Mouse (Mus musculus) hindbrain, embryonic 15.5 days (tissue): ENCODE data around the gene Mettl22. TPM values are rescaled to one million over a fixed set of nuclear protein-coding genes. Genes with fewer than 3 reads are reported as not detected.

Experiments used
- ATAC-seq: fragments of 200-750 bp; cut with Nextera tagmentation; 2 replicates; pipeline ENCODE4 v1.8.0; 2017; ENCODE audit warnings: low read depth, moderate number of reproducible peaks, moderate TSS enrichment; ENCODE audit not compliant: low FRiP score
- H3K27ac ChIP-seq: fragments of 300-500 bp; sonication (generic); replicated peaks from 2 replicates; pipeline ENCODE4 v1.5.1; 2015; ENCODE audit warnings: mild to moderate bottlenecking, inconsistent platforms
- H3K27me3 ChIP-seq: fragments of 300-500 bp; sonication (generic); 2 replicates; pipeline ENCODE4 v1.6.1; 2015; ENCODE audit warnings: control low read depth, inconsistent platforms
- H3K36me3 ChIP-seq: fragments of 300-500 bp; sonication (generic); 2 replicates; pipeline ENCODE4 v1.6.1; 2015; ENCODE audit warnings: control low read depth, inconsistent platforms
- H3K4me1 ChIP-seq: fragments of 300-500 bp; sonication (generic); replicated peaks from 2 replicates; pipeline ENCODE4 v1.6.1; 2015; ENCODE audit warnings: control low read depth, inconsistent platforms
- H3K4me2 ChIP-seq: fragments of 300-500 bp; sonication (generic); 2 replicates; pipeline ENCODE4 v1.6.1; 2015; ENCODE audit warnings: moderate library complexity, mild to moderate bottlenecking, inconsistent platforms
- H3K4me3 ChIP-seq: fragments of 300-500 bp; sonication (generic); 2 replicates; pipeline ENCODE4 v1.5.1; 2015; ENCODE audit warnings: mild to moderate bottlenecking, inconsistent platforms
- H3K9ac ChIP-seq: fragments of 300-500 bp; sonication (generic); 2 replicates; pipeline ENCODE4 v1.6.1; 2015; ENCODE audit warnings: inconsistent platforms
- H3K9me3 ChIP-seq: fragments of 300-500 bp; sonication (generic); 2 replicates; pipeline ENCODE4 v1.6.1; 2016; ENCODE audit warnings: control low read depth, inconsistent platforms
- WGBS: fragments of 180-500 bp; shearing (Covaris S2); methylation state at CpG from one replicate; pipeline ENCODE4 v1.1.7; 2015; 5-methylcytosine and 5-hydroxymethylcytosine counted together
- polyA plus RNA-seq: library from polyadenylated mRNA; unstranded; fragments of >200 nt; fragmentation: Nextera tagmentation; extraction: Ambion mirVana; gene quantifications from 2 replicates; pipeline ENCODE4 v1.2.1, GENCODE M21; 2015

Mettl22 gene
- polyA plus RNA-seq, 1 experiment from 2014 or later, result 51.7 TPM

- Histone ChIP-seq H3K27me3 (no peaks in the 10 kb centered on the region), H3K9me3 (no peaks in the 10 kb centered on the region), H3K4me3 (peak within 1 kb of the TSS; percentile 76), H3K27ac (peak within 1 kb of the TSS; percentile 79), H3K4me2 (peak within 1 kb of the TSS; percentile 66), H3K4me1 (peaks cover 42% of the 10 kb centered on the region), H3K9ac (peak within 1 kb of the TSS; percentile 65), H3K36me3 (no peaks in the 10 kb centered on the region)
- WGBS, result under 1% methylated on average over 46 of the region's 46 CpGs
- ATAC-seq, result peak; percentile 99
These were observed 42.8 kb downstream of the Mettl22 start, which contains the start of gene Abat for GRCm38 (mm10) chr16:8513236-8513906. TSS of gene Abat (plus strand) at chr16:8513429.

DNA sequence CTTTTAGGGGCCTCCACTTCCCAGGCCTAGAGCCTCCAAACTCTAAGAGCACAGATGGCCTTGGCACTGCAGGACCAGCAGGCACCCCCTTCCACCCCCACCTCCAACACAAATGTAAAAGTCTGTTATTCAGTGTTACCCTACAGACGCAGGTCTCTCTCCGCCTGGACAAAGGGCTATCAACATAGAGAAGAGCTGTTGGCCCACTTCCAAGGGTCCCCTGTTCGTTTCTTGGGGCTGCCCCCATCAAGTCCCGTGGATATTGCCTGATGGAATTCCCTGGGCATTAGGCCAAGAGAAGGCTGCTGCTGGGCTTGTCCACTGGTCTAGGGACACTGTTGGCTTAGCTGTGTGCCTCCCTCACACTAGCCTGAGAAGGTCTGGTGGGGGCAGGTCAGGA lies 43.6 kb downstream of the Mettl22 start:
- Histone ChIP-seq H3K27ac (no peak overlapping the region; the same call in 1 of the 2 replicates), H3K9ac (peak overlapping the region; percentile 65), H3K4me1 (peaks cover 42% of the 10 kb centered on the region), H3K36me3 (no peaks in the 10 kb centered on the region), H3K4me3 (peak overlapping the region; percentile 76), H3K27me3 (no peaks in the 10 kb centered on the region), H3K9me3 (no peaks in the 10 kb centered on the region), H3K4me2 (peak overlapping the region; percentile 66)
- no peak for ATAC-seq
- WGBS, result 4% methylated on average over 4 of the region's 4 CpGs

GRCm38 (mm10) chr16:8520525-8520924 lies 49.9 kb downstream of the Mettl22 start:
- ATAC-seq, result no peak
- H3K9me3 ChIP-seq, result no peaks in the 10 kb centered on the region
- H3K4me1 ChIP-seq, result peaks cover 45% of the 10 kb centered on the region

GRCm38 (mm10) chr16:8521322-8521721 lies 50.7 kb downstream of the Mettl22 start:
- Histone ChIP-seq H3K27me3 (no peaks in the 10 kb centered on the region), H3K36me3 (no peaks in the 10 kb centered on the region), H3K4me2 (no peak overlapping the region), H3K9me3 (no peaks in the 10 kb centered on the region), H3K9ac (no peak overlapping the region), H3K4me3 (no peak overlapping the region), H3K27ac (no peak overlapping the region), H3K4me1 (peaks cover 39% of the 10 kb centered on the region)
- no peak for ATAC-seq
- WGBS, result 91% methylated on average over 4 of the region's 4 CpGs

More at GRCm38 (mm10) chr16:8520525-8520924, 49.9 kb downstream of the Mettl22 start:
- WGBS, result 81% methylated on average over 5 of the region's 5 CpGs
- Histone ChIP-seq H3K9ac (no peak overlapping the region), H3K4me2 (no peak overlapping the region), H3K27ac (no peak overlapping the region), H3K27me3 (no peaks in the 10 kb centered on the region), H3K4me3 (no peak overlapping the region), H3K36me3 (no peaks in the 10 kb centered on the region)

- Histone ChIP-seq H3K4me3 (no peak overlapping the region), H3K27me3 (no peaks in the 10 kb centered on the region), H3K9me3 (no peaks in the 10 kb centered on the region), H3K4me1 (peaks cover 28% of the 10 kb centered on the region), H3K27ac (peak overlapping the region; percentile 73), H3K36me3 (no peaks in the 10 kb centered on the region), H3K9ac (no peak overlapping the region), H3K4me2 (peak overlapping the region; percentile 14)
- 20% methylated on average over 11 of the region's 11 CpGs for WGBS
- ATAC-seq, result peak; percentile 88
These were observed 53.0 kb downstream of the Mettl22 start for GRCm38 (mm10) chr16:8523480-8524144.

- peak; percentile 35 for ATAC-seq
- no peak overlapping the region; the same call in 1 of the 2 replicates for H3K4me2 ChIP-seq
- no peak overlapping the region for H3K4me3 ChIP-seq
- H3K4me1 ChIP-seq, result peaks cover 29% of the 10 kb centered on the region
- no peaks in the 10 kb centered on the region for H3K9me3 ChIP-seq
- WGBS, result 39% methylated on average over 16 of the region's 16 CpGs
- H3K36me3 ChIP-seq, result no peaks in the 10 kb centered on the region
- no peaks in the 10 kb centered on the region for H3K27me3 ChIP-seq
- H3K9ac ChIP-seq, result no peak overlapping the region
- peak overlapping the region; percentile 73 for H3K27ac ChIP-seq
These were observed 53.7 kb downstream of the Mettl22 start for GRCm38 (mm10) chr16:8524163-8524847.

DNA sequence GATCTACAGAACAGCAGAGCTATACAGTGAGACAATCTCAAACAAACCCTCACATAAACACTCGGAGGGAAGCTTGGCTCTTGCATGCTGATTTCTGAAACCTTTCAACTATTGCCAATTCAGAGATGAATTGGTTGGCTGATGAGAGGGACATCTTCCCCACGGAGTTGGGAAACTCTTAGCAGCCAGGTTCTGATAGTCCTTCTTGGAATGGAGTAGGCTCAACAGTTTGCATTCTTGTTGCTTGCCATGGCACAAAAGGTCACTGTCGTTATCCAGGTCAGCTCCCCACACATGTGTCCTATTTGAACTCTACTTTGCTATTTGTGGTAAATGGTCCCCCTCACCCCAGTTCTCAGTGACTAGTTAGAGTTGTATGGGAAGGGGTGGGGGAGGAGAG lies 54.7 kb downstream of the Mettl22 start:
- Histone ChIP-seq H3K9me3 (no peaks in the 10 kb centered on the region), H3K36me3 (no peaks in the 10 kb centered on the region), H3K4me2 (no peak overlapping the region), H3K27ac (no peak overlapping the region), H3K9ac (no peak overlapping the region), H3K27me3 (no peaks in the 10 kb centered on the region), H3K4me3 (no peak overlapping the region), H3K4me1 (peaks cover 38% of the 10 kb centered on the region)
- no peak for ATAC-seq
- 53% methylated on average over 3 of the region's 3 CpGs for WGBS

DNA sequence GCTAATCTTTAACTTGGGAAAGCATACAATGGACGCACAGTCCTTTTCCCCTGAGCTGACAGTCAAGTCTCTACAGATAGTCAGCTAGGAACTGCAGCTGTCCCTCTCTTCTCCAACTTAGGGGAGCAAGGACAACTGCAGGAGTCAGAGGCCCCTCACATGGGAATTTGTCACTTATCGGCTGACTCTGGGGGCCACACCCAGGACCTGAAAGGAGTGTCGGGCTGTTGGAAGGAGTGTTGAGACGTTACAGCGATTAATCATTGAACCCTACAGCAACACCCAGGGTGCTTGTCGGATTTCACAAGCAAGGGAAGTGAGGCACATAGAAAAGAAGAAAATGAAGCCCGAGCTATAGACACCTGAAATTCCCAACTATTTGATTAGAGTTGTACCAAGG lies 55.3 kb downstream of the Mettl22 start:
- Histone ChIP-seq H3K9me3 (no peaks in the 10 kb centered on the region), H3K36me3 (no peaks in the 10 kb centered on the region), H3K27me3 (no peaks in the 10 kb centered on the region), H3K4me1 (peaks cover 39% of the 10 kb centered on the region), H3K9ac (no peak overlapping the region), H3K4me3 (no peak overlapping the region), H3K27ac (no peak overlapping the region), H3K4me2 (no peak overlapping the region)
- 67% methylated on average over 7 of the region's 7 CpGs for WGBS
- ATAC-seq, result no peak

GRCm38 (mm10) chr16:8529389-8529788 lies 58.8 kb downstream of the Mettl22 start:
- Histone ChIP-seq H3K9me3 (no peaks in the 10 kb centered on the region), H3K27me3 (no peaks in the 10 kb centered on the region), H3K4me1 (peaks cover 21% of the 10 kb centered on the region), H3K9ac (no peak overlapping the region), H3K27ac (no peak overlapping the region), H3K4me2 (no peak overlapping the region), H3K4me3 (no peak overlapping the region), H3K36me3 (no peaks in the 10 kb centered on the region)
- WGBS, result 95% methylated on average over 1 of the region's 1 CpGs
- ATAC-seq, result no peak

GRCm38 (mm10) chr16:8530018-8530417 lies 59.4 kb downstream of the Mettl22 start:
- H3K27ac ChIP-seq, result no peak overlapping the region; the same call in 1 of the 2 replicates
- no peak overlapping the region for H3K4me2 ChIP-seq
- H3K4me3 ChIP-seq, result no peak overlapping the region
- peaks cover 17% of the 10 kb centered on the region for H3K4me1 ChIP-seq
- no peaks in the 10 kb centered on the region for H3K36me3 ChIP-seq
- no peak overlapping the region for H3K9ac ChIP-seq
- no peaks in the 10 kb centered on the region for H3K27me3 ChIP-seq
- WGBS, result 63% methylated on average over 14 of the region's 14 CpGs
- no peaks in the 10 kb centered on the region for H3K9me3 ChIP-seq
- ATAC-seq, result no peak

GRCm38 (mm10) chr16:8532461-8532860 lies 61.9 kb downstream of the Mettl22 start:
- no peaks in the 10 kb centered on the region for H3K27me3 ChIP-seq
- no peak for ATAC-seq
- no peaks in the 10 kb centered on the region for H3K9me3 ChIP-seq
- H3K36me3 ChIP-seq, result no peaks in the 10 kb centered on the region
- WGBS, result 91% methylated on average over 9 of the region's 9 CpGs
- no peak overlapping the region for H3K4me3 ChIP-seq
- H3K4me2 ChIP-seq, result no peak overlapping the region
- no peak overlapping the region for H3K9ac ChIP-seq
- no peak overlapping the region for H3K27ac ChIP-seq
- peaks cover 16% of the 10 kb centered on the region for H3K4me1 ChIP-seq

- no peak for ATAC-seq
- H3K27me3 ChIP-seq, result no peaks in the 10 kb centered on the region
These were observed 62.3 kb downstream of the Mettl22 start for GRCm38 (mm10) chr16:8532894-8533293.

More at GRCm38 (mm10) chr16:8532894-8533293, 62.3 kb downstream of the Mettl22 start:
- no peak overlapping the region for H3K4me2 ChIP-seq
- peaks cover 16% of the 10 kb centered on the region for H3K4me1 ChIP-seq
- H3K9me3 ChIP-seq, result no peaks in the 10 kb centered on the region
- no peak overlapping the region for H3K4me3 ChIP-seq
- H3K9ac ChIP-seq, result no peak overlapping the region
- 75% methylated on average over 7 of the region's 7 CpGs for whole genome bisulfite sequencing
- no peak overlapping the region for H3K27ac ChIP-seq
- H3K36me3 ChIP-seq, result no peaks in the 10 kb centered on the region
